Mouse (Mus musculus): ENCODE results near the gene AI597479.
"Not testable (repeated sequence)": the region's sequence is repeated elsewhere in the genome, so short reads cannot be mapped to it uniquely, and the experiment has no call there.

The AI597479 gene

GRCm38 (mm10) chr1:43124726-43125125 lies 26.2 kb downstream of the AI597479 start:
- in situ Hi-C loops (cut with MboI, MseI): no loop called here

- in situ Hi-C loops (cut with MboI, MseI): no loop called here
Observed at GRCm38 (mm10) chr1:43127196-43127595, 28.7 kb downstream of the AI597479 start.

GRCm38 (mm10) chr1:43127820-43128610 lies 29.5 kb downstream of the AI597479 start:
- in situ Hi-C loops (cut with MboI, MseI): no loop called here

DNA sequence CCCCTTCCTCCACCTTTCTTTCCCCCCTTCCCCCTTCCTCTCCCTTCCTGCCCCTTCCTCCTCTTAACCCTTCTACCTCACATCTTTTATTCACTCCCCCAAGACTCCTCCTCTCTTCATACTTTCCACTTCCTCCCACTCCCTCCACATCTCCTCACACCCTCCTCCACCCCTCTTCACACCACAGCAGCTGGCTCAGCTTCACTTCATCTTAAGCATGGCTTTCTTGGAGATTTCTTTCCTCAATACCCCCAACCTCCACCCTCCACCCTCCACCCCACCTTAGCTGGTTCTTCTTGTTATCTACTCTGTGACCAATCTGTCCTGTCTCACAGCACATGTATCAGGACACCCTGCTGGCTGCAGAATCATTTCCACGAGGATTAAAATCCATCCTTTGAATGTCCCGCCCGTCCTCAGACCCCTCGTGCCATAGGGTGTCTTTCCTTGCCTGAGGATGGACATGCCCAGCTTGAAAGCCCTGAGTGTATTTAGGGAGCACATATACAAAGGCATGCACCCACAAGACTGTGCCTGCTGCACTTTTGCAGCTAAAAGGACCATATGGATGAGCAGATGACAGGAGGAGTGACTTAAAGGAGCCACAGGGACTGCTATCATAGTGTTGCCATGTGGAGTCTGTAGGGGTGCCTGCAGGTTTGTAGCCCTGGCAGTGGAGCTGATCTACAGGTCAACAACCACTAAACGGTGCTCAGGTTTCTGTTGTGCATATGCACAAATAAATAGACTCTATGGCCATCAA lies 31.9 kb downstream of the AI597479 start:
- in situ Hi-C loops (cut with MboI, MseI): loop anchor here in 1 of 2 experiments (5.0 kb wide), 1 partner anchor 612 kb away; no protein-coding TSS in a partner anchor

DNA sequence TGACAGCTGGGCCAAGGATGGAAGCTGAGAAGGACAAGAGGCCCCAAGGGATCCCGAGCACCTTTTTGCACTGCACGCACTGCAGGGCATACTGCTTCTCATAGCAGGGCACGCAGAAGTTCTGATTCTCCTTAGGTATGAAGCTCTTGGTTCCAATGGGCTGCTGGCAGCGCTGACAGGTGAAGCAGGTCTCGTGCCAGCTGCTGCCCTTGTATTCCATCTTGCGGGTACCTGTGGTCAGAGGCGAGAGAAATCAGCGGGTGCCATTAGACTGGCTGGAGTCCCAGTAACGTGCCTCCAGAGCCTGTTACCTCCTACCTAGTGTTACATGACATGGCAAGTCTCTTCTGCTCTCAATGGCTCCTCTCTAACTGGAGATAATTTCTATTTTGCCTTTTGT lies 33.1 kb downstream of the AI597479 start:
- in situ Hi-C loops (cut with MboI, MseI): loop anchor here in 1 of 2 experiments (5.0 kb wide), 1 partner anchor 611 kb away; no protein-coding TSS in a partner anchor

DNA sequence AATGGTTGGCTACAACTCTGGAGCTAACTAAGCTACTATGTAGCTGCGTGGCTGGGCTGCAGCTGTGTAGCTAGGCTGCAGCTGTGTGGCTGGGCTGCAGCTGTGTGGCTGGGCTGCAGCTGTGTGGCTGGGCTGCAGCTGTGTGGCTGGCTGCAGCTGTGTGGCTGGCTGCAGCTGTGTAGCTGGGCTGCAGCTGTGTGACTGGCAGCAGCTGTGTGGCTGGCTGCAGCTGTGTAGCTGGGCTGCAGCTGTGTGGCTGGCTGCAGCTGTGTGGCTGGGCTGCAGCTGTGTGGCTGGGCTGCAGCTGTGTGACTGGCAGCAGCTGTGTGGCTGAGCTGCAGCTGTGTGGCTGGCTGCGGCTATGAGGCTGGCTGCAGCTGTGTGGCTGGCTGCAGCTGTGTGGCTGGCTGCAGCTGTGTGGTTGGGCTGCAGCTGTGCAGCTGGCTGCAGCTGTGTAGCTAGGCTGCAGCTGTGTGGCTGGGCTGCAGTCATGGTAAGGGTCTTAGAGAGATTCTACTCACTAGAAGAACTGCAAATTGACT lies 38.0 kb downstream of the AI597479 start:
- in situ Hi-C loops (cut with MboI, MseI): not testable (repeated sequence)

- in situ Hi-C loops (cut with MboI, MseI): no loop called here
Observed at GRCm38 (mm10) chr1:43137334-43137733, 38.8 kb downstream of the AI597479 start.

DNA sequence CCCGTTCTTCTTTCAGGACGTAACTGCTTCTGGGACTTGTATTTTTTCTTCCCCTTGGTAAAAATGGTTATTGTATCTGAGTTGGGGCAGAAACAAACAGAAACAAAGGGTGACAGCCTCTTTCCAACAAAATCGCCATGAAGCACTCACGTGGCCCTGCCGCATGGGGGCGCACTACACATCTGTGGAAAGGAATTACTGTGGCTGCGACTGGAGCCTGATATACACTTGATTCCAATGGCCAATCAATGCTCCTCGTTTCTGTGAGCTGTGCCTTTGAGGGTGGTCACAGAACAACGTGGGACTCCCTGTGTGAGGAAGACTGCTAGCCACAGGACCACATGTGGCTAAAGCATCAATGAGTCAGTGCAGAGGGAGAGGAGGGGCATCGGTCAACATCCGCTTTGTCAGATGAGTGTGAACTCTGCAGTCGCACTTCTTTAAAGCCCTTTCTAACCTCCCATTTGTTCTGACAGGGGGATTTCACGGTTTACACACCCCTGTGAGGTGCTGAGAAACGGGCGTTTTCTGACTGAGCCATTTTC lies 39.8 kb downstream of the AI597479 start:
- in situ Hi-C loops (cut with MboI, MseI): no loop called here

DNA sequence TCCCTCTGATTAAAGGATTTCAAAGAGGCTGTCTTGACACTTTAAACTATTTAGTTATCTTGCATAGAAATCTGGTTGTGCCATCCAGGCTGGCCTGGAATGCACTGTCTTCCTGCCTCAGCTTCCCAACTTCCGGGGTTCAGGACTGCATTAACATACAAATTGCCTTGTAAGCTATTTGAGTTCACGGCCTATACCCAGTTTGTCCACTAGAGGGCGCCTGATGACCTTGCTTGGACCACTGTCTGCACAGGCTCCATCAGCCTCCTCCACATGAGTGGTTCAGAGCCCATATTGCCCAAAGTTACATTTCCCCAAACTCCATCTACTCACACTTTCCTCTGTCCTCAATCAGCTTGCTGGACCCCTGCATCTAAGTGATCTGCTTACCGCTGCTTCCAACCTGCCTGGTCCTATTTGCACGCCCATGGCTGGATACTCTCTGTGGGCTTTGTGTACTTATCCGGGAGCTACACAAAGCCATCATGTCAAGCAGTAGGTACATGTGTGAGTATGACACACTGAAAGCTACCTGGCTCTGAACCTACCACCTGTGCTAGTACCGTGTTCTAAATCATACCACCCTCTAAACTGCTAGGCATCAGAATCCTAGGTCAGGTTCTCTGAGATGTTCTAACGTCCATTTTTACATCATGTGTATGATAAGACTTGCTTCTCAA lies 41.2 kb downstream of the AI597479 start:
- in situ Hi-C loops (cut with MboI, MseI): loop anchor here (5.0 kb wide), 2 partner anchors 123 to 128 kb away; no protein-coding TSS in a partner anchor

DNA sequence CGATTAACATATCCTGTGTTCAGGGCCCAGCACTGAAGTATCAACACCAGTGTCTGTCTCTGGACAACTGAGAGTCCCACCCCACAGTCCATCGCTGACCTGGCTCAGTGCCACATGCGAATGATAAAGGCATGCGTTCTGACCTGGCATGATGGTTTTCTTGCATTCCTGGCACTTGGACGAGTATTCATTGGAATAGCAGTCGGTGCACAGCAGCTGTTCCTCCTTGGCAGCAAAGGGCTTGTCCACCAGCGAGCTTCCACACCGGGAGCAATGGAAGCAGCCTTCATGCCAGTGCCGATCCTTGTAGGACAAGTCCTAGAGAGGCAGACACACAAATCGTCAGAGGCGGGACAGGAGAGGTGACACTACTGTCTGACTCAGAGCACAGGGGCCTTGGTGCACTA lies 43.0 kb downstream of the AI597479 start:
- in situ Hi-C loops (cut with MboI, MseI): loop anchor here (5.0 kb wide), 2 partner anchors 121 to 126 kb away; no protein-coding TSS in a partner anchor

DNA sequence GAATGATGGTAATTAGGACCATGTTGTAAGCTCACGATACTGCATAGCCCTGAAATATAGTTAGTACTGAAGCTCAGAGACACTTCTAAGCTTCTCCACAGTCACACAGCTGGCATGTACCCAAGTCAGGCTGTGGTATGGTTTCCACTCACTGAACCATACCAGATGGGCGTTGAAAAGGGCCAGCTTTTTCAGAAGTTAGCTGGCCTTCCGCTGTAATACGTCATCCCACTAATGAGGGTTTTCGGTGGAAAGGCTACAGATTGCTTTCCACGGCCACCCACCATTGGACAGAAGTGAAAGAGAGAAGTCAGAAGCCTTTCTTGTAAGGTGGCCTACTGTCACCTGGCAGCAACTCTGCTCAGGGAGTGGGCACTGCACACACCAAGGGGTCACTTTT lies 44.3 kb downstream of the AI597479 start:
- in situ Hi-C loops (cut with MboI, MseI): loop anchor here (5.0 kb wide), 2 partner anchors 119 to 124 kb away; no protein-coding TSS in a partner anchor

DNA sequence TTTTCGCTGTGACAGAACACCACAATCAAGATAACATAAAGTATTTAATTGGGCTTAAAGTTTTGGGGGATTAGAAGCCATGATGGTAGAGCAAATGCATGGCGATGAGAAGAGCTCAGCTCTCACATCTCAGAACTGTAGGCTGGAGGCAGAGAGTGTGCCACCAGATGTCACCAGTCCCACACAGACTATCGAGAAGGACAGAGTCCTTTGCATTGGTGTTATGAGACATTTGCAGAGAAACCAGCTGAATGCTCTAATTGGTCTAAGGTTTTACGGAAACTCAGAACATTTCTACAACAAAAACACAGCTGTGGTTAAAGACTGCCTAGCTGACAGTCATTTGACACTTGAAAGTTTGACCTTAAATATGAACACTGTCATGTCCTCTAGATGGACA lies 44.8 kb downstream of the AI597479 start:
- in situ Hi-C loops (cut with MboI, MseI): loop anchor here (5.0 kb wide), 2 partner anchors 119 to 124 kb away; no protein-coding TSS in a partner anchor

- in situ Hi-C loops (cut with MboI, MseI): loop anchor here (5.0 kb wide), 2 partner anchors 119 to 124 kb away; no protein-coding TSS in a partner anchor
Observed at GRCm38 (mm10) chr1:43143791-43144190, 45.3 kb downstream of the AI597479 start.

DNA sequence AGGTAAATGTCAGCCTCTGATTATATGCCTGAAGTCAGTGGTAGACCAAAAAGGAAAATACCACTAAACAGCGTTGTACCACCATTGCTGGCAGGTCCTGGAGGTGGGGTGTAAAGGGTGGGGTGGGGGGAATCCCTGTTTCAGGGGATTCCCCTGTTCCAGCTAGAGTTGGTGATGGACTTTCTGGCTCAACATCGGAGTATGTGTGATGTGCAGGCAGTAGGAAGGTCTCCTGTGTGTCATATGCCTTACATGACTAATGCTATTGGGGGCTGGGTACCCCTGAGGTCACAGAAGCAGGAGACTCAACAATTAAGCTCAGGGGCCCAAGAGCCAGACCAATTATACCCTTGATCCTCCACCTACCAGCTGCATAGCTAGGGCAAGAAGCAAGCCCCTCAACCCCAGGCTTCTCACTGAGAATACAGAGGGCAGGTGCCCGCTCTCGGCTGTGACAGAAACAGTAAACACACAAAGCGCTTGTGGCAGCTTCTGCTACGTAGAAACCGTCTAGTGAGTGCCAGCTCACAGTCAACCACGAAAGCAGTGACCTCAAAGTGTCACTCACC lies 45.9 kb downstream of the AI597479 start:
- in situ Hi-C loops (cut with MboI, MseI): loop anchor here (5.0 kb wide), 2 partner anchors 118 to 123 kb away; no protein-coding TSS in a partner anchor

DNA sequence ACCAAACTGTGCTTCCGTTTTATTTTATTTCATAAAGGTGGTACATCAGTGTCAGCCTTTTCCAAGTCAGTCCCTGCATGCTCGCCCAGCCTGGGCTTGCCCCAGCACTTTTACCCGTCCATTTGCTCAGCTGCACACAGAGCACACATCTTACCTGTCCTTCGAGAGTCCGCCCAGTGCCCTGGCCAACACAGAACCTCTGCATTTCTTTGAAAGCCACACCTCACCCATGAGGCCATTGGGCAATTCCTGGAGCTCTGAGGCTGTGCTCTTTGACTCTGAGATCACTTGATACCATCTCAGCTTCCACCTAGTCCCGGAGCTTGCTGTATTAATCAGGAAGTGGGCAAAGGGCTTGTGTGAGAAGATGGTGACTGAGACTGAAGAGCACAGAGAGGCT lies 46.9 kb downstream of the AI597479 start:
- in situ Hi-C loops (cut with MboI, MseI): no loop called here

DNA sequence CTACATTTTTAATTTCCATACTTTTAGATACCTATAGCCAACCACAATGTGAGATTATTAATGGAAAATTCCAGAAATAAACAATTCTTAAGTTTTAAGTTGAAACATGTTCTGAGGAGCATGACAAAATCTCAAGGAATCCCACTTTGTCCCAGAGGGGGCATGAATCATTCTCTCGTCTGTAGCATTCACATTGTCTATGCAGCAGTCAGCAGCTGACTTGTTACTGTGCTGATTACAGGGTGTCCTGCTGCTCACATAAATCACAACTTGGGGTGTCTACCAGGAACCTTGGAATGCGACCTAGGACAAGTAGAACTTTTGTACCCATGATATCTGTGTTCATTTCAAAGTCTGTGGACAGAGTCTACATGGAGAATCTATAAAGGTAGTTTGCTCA lies 49.0 kb downstream of the AI597479 start:
- in situ Hi-C loops (cut with MboI, MseI): no loop called here

DNA sequence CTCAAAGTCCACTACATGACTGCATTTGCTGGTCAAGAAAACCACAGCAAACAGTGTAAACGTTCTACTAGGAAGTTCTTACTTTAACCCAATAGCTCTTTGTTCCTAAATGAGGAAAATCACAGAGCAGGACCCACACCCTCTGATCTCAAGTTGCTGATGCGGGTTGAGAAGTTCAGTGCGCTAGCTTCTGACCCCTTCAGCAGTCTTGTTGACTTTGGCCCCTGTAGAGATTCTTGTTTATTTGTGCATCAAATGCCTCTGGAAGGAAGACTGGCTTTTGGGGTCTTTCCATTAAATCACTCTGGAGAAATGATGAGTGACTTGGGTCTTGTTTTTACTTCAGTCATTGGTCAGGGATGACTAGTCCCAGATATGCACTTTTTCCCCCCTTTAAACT lies 51.7 kb downstream of the AI597479 start:
- in situ Hi-C loops (cut with MboI, MseI): no loop called here

DNA sequence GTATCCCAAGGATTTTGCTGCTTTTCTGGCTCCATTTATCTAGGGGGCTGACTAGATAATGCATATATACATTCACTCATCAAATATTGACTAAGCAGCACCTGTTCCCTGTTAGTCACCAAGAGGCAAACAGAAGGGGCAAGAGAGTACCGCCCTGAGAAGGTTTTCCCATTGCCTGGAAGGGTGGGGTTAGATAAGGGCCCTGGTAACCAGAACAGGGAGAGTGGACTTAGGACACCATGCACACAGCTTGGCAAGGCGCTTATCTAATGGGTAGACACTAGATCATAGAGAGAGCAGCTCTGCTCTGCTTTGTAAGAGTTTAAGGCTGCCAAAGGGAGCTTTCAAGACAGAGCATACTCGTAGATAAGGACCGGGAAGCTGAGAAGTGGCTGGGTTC lies 54.1 kb downstream of the AI597479 start:
- in situ Hi-C loops (cut with MboI, MseI): no loop called here

- in situ Hi-C loops (cut with MboI, MseI): no loop called here
Observed at GRCm38 (mm10) chr1:43153538-43153937, 55.0 kb downstream of the AI597479 start.

GRCm38 (mm10) chr1:43154491-43154890 lies 56.0 kb downstream of the AI597479 start:
- in situ Hi-C loops (cut with MboI, MseI): no loop called here

- in situ Hi-C loops (cut with MboI, MseI): no loop called here
Observed at GRCm38 (mm10) chr1:43157907-43158306, 59.4 kb downstream of the AI597479 start.
